Mouse (Mus musculus): ENCODE data around the gene Larp1.

- TF ChIP-seq CTCF (IDR thresholded peaks at IDR 0.05; ENCODE audit: extremely low read depth, insufficient read depth, low read length) (no peak), POLR2A (IDR thresholded peaks at IDR 0.05; ENCODE audit: extremely low read depth, insufficient read depth, low read length) (no peak)
Measured at GRCm38 (mm10) chr11:58017422-58017821, 8.6 kb downstream of the Larp1 start.

All from cortical plate, adult 2 months (tissue).